Mouse (Mus musculus) forebrain, embryonic 14.5 days (tissue): Measurements from ENCODE around the gene Aldh5a1. TPM values are rescaled to one million over a fixed set of nuclear protein-coding genes. Genes with fewer than 3 reads are reported as not detected.

Source experiments
- ATAC-seq: fragments of 200-750 bp; cut with Nextera tagmentation; 2 replicates; pipeline ENCODE4 v1.8.0; 2017; ENCODE audit warnings: mild to moderate bottlenecking, moderate library complexity
- DNase-seq: peaks from one replicate; pipeline ENCODE4 v3.0.0-alpha.2; 2015; ENCODE audit warnings: low spot score
- H3K27ac ChIP-seq: fragments of 300-500 bp; sonication (generic); 2 replicates; pipeline ENCODE4 v1.5.1; 2014; ENCODE audit warnings: low read depth, mild to moderate bottlenecking, control low read depth, low read length, moderate library complexity
- H3K27me3 ChIP-seq: fragments of 300-500 bp; sonication (generic); replicated peaks from 2 replicates; pipeline ENCODE4 v1.6.1; 2014; ENCODE audit warnings: low read length, control low read depth, mixed read lengths; ENCODE audit not compliant: control insufficient read depth, insufficient read depth
- H3K36me3 ChIP-seq: fragments of 300-500 bp; sonication (generic); 2 replicates; pipeline ENCODE4 v1.6.1; 2014; ENCODE audit warnings: low read length, control low read depth; ENCODE audit not compliant: control insufficient read depth, insufficient read depth
- H3K4me1 ChIP-seq: fragments of 300-500 bp; sonication (generic); 2 replicates; pipeline ENCODE4 v1.6.1; 2014; ENCODE audit warnings: antibody characterized with exemption, low read length, control low read depth; ENCODE audit not compliant: control insufficient read depth, insufficient read depth
- H3K4me2 ChIP-seq: fragments of 300-500 bp; sonication (generic); 2 replicates; pipeline ENCODE4 v1.6.1; 2014; ENCODE audit warnings: mild to moderate bottlenecking, control low read depth, low read length
- H3K4me3 ChIP-seq: fragments of 300-500 bp; sonication (generic); 2 replicates; pipeline ENCODE4 v1.5.1; 2014; ENCODE audit warnings: low read depth, low read length, control low read depth
- H3K9ac ChIP-seq: fragments of 300-500 bp; sonication (generic); 2 replicates; pipeline ENCODE4 v1.6.1; 2014; ENCODE audit warnings: mild to moderate bottlenecking, low read length, control low read depth, moderate library complexity
- H3K9me3 ChIP-seq: fragments of 300-500 bp; sonication (generic); replicated peaks from 2 replicates; pipeline ENCODE4 v1.6.1; 2016; ENCODE audit warnings: low read length, control low read depth, mixed read lengths; ENCODE audit not compliant: control insufficient read depth
- WGBS: fragments of 180-500 bp; shearing (Covaris S2); extraction: QIAGEN DNeasy Blood & Tissue Kit; methylation state at CpG from one replicate; pipeline ENCODE4 v1.1.7; 2014; 5-methylcytosine and 5-hydroxymethylcytosine counted together
- polyA plus RNA-seq: library from polyadenylated mRNA; unstranded; fragments of >200 nt; fragmentation: Nextera tagmentation; extraction: Ambion mirVana; gene quantifications from 2 replicates; pipeline ENCODE4 v1.2.1, GENCODE M21; 2014

The Aldh5a1 gene
- polyA plus RNA-seq, 1 experiment from 2014 or later = 7.5 TPM

DNA sequence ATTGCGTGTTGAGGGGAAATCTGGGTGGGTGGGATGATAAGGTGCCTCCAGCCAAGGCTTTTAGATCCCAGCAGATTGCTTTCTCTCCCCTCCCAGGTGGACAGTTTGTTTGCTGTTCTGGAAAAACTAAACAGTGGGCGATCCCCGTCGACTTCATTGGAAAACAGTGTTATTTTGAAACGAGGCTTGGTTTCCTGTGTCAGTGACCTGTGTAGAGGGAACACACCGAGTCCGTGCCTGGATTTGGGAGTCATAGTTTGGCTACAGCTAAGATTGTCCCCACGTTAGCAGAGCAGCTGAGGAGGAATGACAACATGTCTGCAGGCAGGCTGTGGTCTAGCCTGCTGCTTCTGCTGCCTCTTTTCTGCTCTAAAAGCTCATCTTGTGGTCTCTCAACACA lies 5.8 kb upstream of the Aldh5a1 start:
- no peak overlapping the region for H3K4me3 ChIP-seq
- H3K27me3 ChIP-seq = no peaks in the 10 kb centered on the region
- H3K27ac ChIP-seq = no peak overlapping the region
- no peaks in the 10 kb centered on the region for H3K9me3 ChIP-seq
- DNase-seq = no peak
- peaks cover 4% of the 10 kb centered on the region; the same call in 1 of the 2 replicates for H3K4me1 ChIP-seq
- ATAC-seq = no peak
- no peaks in the 10 kb centered on the region for H3K36me3 ChIP-seq
- 83% methylated on average over 8 of the region's 8 CpGs for WGBS
- no peak overlapping the region for H3K9ac ChIP-seq
- no peak overlapping the region for H3K4me2 ChIP-seq

DNA sequence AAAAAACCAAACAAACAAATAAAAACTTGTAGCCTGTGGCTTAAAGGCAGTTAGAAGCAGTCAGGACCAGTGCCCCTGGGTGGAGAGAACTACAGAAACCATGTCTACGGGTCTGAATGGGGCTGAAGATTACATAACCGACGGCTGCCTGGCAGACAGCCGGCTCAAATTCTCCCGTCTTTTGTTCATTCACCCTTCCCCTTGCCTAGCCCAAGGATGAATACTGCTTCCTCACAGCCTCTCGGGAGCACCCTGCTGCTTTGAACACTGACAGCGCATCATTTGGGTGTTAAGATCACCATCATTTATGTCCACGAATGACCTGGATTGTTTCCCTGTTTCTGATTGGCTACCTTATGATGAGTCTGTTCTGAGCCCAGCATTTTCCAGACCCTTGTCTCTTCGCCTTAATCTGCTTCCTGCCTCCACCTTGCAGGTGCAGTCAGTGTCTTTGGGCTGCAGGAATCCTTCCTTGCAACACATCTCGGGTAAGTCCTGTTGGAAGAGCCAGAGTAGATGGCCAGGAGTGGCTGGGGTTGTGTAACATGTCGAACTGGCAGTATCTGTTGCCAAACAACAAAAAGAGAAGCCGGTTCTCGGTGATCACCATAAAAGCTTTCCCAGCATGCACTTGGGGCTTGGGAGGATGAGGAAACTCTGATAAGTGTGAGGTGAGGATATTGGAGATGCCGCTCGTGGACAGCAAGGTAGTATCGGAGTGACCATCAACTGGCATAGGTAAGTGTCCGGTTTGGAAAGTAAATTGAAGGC lies 5.2 kb upstream of the Aldh5a1 start, which contains the start of gene Gpld1:
Gene Gpld1 (plus strand): TSS at position 641 of the 771 bp plus-strand sequence.
- DNase-seq = peak; percentile 44

DNA sequence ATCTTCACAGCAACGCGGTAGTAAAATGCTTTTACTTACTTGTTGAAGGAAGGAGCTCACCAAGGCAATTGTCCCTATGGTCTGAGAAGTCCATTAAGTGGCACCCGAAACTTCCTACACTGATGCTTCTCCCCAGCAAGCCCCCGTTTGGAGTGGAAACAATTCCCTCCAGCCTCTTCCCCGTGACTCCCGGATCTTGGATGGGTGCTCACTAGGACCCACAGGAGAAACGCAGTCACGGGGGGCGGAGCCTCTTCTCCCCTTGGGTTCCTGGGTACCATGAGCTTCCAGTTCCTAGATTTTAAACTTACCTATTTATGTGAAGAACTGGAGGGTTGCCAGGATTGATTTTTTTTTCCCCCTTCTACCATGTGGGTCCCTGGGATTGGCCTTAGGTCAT lies 2.0 kb upstream of the Aldh5a1 start:
- DNase-seq = no peak
- WGBS = 84% methylated on average over 9 of the region's 9 CpGs

More for the DNA sequence above, 5.2 kb upstream of the Aldh5a1 start, which contains the start of gene Gpld1:
- Histone ChIP-seq H3K9ac (no peak within 1 kb of the TSS), H3K4me1 (peaks cover 7% of the 10 kb centered on the region; the same call in 1 of the 2 replicates), H3K4me3 (no peak within 1 kb of the TSS), H3K9me3 (no peaks in the 10 kb centered on the region), H3K27me3 (no peaks in the 10 kb centered on the region), H3K27ac (no peak within 1 kb of the TSS), H3K36me3 (no peaks in the 10 kb centered on the region), H3K4me2 (no peak within 1 kb of the TSS; the same call in 1 of the 2 replicates)
- WGBS = 43% methylated on average over 17 of the region's 17 CpGs
- ATAC-seq = peak; percentile 2; the same call in 1 of the 2 replicates

DNA sequence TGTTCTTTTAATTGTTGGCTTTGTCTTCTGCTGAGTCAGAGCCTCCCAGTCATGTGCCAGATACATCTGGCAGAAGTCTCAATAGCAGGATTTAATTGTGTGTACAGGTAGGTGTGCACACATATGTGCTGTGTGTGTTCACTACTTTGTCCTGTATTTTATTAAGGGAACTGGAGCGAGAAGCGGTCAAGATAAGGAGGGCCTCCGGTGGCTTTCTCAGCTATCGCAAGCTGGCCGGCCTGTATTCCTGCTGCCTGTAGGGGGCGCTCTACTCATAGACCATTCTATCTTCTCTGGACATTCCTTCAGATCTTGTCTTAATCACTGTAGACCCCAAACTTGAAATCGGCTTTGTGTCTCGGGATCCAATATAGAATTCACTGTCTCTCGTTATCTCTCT lies 1.2 kb upstream of the Aldh5a1 start:
- no peak overlapping the region for H3K27ac ChIP-seq
- no peaks in the 10 kb centered on the region for H3K27me3 ChIP-seq
- H3K9me3 ChIP-seq = no peaks in the 10 kb centered on the region
- no peak for ATAC-seq
- peak; percentile 63 for DNase-seq
- no peaks in the 10 kb centered on the region for H3K36me3 ChIP-seq
- no peak overlapping the region for H3K9ac ChIP-seq
- peaks cover 7% of the 10 kb centered on the region; the same call in 1 of the 2 replicates for H3K4me1 ChIP-seq
- H3K4me3 ChIP-seq = no peak overlapping the region
- H3K4me2 ChIP-seq = no peak overlapping the region
- 43% methylated on average over 9 of the region's 9 CpGs for whole genome bisulfite sequencing

More for the DNA sequence above, 2.0 kb upstream of the Aldh5a1 start:
- Histone ChIP-seq H3K4me3 (no peak overlapping the region), H3K9me3 (no peaks in the 10 kb centered on the region), H3K9ac (no peak overlapping the region), H3K27me3 (no peaks in the 10 kb centered on the region), H3K27ac (no peak overlapping the region), H3K36me3 (no peaks in the 10 kb centered on the region), H3K4me2 (no peak overlapping the region), H3K4me1 (peaks cover 7% of the 10 kb centered on the region; the same call in 1 of the 2 replicates)
- ATAC-seq = no peak

DNA sequence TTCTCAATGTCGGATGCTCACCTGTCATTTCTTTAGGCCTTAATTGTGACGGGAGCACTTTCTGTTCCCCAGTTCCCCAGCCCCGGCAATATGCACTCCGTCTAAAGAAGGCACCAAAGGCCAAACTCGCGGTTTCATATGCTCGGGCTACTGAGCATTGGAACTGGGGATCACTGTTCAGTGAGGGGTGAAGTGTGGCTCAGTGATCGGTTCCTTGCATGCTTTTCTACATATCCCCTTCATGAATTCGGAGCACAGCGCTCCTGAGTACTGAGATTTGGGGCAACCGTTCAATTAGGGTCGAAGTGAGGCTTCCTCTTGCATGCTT lies 342 bp upstream of the Aldh5a1 start:
- Histone ChIP-seq H3K9me3 (no peaks in the 10 kb centered on the region), H3K9ac (peak overlapping the region; percentile 88), H3K4me2 (peak overlapping the region; percentile 81), H3K27ac (no peak overlapping the region), H3K36me3 (no peaks in the 10 kb centered on the region), H3K4me1 (peaks cover 6% of the 10 kb centered on the region; the same call in 1 of the 2 replicates), H3K4me3 (peak overlapping the region; percentile 85), H3K27me3 (no peaks in the 10 kb centered on the region)
- 15% methylated on average over 12 of the region's 12 CpGs for WGBS
- DNase-seq (no peak), ATAC-seq (peak; percentile 41)

DNA sequence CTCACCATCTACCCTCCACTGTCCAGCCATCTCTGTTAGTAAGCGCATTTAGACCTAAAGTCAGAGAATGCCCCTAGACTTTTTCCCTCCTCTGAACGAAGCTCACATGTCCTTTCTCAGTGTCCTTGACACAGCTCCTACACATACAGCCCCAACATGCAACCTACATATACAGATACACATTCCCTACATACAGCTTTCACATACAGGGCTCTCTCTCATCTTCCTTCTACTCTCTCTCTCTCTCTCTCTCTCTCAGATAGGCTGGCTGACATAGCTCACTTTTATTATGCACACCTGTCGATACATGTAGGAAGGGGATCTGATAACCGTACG lies 721 bp downstream of the Aldh5a1 start:
- Histone ChIP-seq H3K27ac (no peak overlapping the region), H3K4me2 (peak overlapping the region; percentile 81), H3K9ac (peak overlapping the region; percentile 88), H3K4me1 (peaks cover 4% of the 10 kb centered on the region; the same call in 1 of the 2 replicates), H3K36me3 (no peaks in the 10 kb centered on the region), H3K4me3 (peak overlapping the region; percentile 85), H3K9me3 (no peaks in the 10 kb centered on the region), H3K27me3 (no peaks in the 10 kb centered on the region)
- peak; percentile 19 for ATAC-seq
- no peak for DNase-seq
- 50% methylated on average over 5 of the region's 5 CpGs for WGBS

DNA sequence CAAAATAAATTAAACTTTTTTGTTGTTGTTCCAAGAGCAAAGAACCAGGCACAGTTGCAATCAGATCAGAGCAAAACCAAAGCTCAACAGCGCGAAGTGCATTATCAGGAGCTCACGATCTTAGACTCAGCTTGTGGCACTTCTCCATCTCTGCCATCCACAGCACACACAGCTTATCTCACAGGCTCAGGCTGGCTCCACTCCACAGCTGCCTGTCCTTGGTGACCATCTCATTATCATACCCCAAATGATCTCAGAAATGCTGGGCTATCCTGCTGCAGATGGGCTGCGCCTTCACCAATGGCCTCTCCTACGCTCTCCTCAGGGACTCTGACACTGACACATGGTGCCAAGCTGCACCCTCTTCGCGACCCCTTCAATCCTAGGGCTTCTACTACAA lies 4.3 kb downstream of the Aldh5a1 start:
- DNase-seq (no peak), ATAC-seq (no peak)
- Histone ChIP-seq H3K27ac (no peak overlapping the region), H3K27me3 (no peaks in the 10 kb centered on the region), H3K9me3 (no peaks in the 10 kb centered on the region), H3K36me3 (no peaks in the 10 kb centered on the region), H3K9ac (no peak overlapping the region), H3K4me3 (no peak overlapping the region), H3K4me1 (peaks cover 4% of the 10 kb centered on the region; the same call in 1 of the 2 replicates), H3K4me2 (no peak overlapping the region)
- 91% methylated on average over 7 of the region's 7 CpGs for whole genome bisulfite sequencing

DNA sequence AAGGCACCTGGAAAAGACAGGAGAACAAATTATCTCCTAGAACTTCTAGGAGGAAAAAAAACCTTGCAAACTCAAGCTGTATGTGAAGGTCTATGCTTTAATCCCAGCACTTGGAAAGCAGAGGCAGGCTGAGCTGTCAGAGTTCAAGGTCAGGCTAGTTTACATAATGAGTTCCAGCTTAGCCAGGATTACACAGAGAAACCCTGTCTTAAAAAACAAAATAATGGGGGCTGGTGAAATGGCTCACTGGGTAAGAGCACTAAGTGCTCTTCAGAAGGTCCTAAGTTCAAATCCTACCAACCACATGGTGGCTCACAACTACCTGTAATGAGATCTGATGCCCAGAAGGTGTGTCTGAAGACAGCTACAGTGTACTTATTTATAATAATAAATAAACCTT lies 6.9 kb downstream of the Aldh5a1 start:
- H3K9ac ChIP-seq = no peak overlapping the region
- H3K36me3 ChIP-seq = no peaks in the 10 kb centered on the region
- no peak overlapping the region for H3K27ac ChIP-seq
- ATAC-seq (no peak), DNase-seq (no peak)
- no peaks in the 10 kb centered on the region for H3K4me1 ChIP-seq
- no peaks in the 10 kb centered on the region for H3K9me3 ChIP-seq
- no peaks in the 10 kb centered on the region for H3K27me3 ChIP-seq
- H3K4me3 ChIP-seq = no peak overlapping the region
- no peak overlapping the region for H3K4me2 ChIP-seq

DNA sequence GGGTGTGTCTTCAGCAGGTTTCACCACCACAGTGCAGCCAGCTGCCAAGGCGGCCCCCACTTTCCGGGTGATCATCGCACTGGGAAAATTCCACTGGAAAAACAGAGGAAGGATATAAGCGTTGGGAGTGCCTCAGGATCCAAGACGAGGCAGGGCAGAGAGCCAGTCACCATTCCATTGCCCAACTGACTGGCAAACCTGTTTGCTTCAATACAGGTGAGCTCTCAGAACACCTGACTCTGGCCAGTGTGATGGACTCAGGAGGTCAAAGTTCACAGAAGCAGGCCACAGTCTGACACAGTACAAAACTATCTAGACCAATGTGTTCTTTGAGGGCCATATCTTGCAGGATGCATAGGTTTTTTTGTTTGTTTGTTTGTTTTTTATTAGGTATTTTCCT lies 13.5 kb downstream of the Aldh5a1 start:
- peaks cover 16% of the 10 kb centered on the region for H3K36me3 ChIP-seq
- ATAC-seq = no peak
- H3K4me3 ChIP-seq = no peak overlapping the region
- no peak overlapping the region for H3K4me2 ChIP-seq
- no peak for DNase-seq
- no peaks in the 10 kb centered on the region for H3K4me1 ChIP-seq
- H3K27me3 ChIP-seq = no peaks in the 10 kb centered on the region
- H3K9ac ChIP-seq = no peak overlapping the region
- WGBS = 92% methylated on average over 5 of the region's 5 CpGs
- no peaks in the 10 kb centered on the region for H3K9me3 ChIP-seq
- no peak overlapping the region for H3K27ac ChIP-seq
